Mouse (Mus musculus) liver, postnatal 0 days (tissue): Measurements from ENCODE around the gene Pten.

ENCODE experiments used
- CTCF ChIP-seq: sonication (generic); IDR thresholded peaks from 2 replicates; pipeline ENCODE4 v1.5.1; 2016; ENCODE audit warnings: antibody characterized with exemption, low read depth
- EP300 ChIP-seq: IDR thresholded peaks from 2 replicates; pipeline ENCODE4 v1.6.1; 2016; ENCODE audit warnings: antibody characterized with exemption, low read depth, mild to moderate bottlenecking

- TF ChIP-seq CTCF (no peak), EP300 (no peak)
Observed at GRCm38 (mm10) chr19:32848041-32848440, 90.7 kb downstream of the Pten start.
